Mouse (Mus musculus): ENCODE measurements around the gene Nr2f2. TPM values are rescaled to one million over a fixed set of nuclear protein-coding genes. Genes with fewer than 3 reads are reported as not detected.

Nr2f2 gene
- polyA plus RNA-seq, 1 experiment from 2014 or later: 103 TPM

DNA sequence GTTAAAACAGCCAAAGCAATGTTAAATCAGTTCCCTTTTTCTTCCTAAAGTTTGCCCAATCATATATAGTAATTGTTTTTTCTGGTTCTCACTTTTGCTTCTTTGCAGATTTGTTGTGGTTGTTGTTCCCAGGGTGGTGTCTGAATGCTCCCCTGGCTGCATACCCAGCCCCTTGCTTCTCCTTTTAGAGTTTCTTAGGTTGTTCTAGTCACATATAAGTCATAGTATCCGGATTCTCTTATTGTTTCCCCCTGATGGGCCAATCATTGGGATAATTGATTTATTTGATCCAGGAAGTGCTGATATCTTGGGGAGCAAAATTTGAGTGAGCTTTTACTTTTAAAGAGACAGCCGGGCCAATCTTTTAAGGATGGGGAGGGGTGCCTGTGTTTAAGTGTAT lies 39.3 kb downstream of the Nr2f2 start:
- Histone ChIP-seq H3K9ac (no peak overlapping the region), H3K4me1 (peaks cover 23% of the 10 kb centered on the region), H3K36me3 (no peaks in the 10 kb centered on the region), H3K27me3 (replicated peaks) (peaks cover 95% of the 10 kb centered on the region), H3K27ac (no peak overlapping the region), H3K4me3 (no peak overlapping the region), H3K9me3 (no peaks in the 10 kb centered on the region), H3K4me2 (replicated peaks) (no peak overlapping the region)
- WGBS: 4% methylated on average over 2 of the region's 2 CpGs
- ATAC-seq (ENCODE audit: low FRiP score, low read depth): no peak

DNA sequence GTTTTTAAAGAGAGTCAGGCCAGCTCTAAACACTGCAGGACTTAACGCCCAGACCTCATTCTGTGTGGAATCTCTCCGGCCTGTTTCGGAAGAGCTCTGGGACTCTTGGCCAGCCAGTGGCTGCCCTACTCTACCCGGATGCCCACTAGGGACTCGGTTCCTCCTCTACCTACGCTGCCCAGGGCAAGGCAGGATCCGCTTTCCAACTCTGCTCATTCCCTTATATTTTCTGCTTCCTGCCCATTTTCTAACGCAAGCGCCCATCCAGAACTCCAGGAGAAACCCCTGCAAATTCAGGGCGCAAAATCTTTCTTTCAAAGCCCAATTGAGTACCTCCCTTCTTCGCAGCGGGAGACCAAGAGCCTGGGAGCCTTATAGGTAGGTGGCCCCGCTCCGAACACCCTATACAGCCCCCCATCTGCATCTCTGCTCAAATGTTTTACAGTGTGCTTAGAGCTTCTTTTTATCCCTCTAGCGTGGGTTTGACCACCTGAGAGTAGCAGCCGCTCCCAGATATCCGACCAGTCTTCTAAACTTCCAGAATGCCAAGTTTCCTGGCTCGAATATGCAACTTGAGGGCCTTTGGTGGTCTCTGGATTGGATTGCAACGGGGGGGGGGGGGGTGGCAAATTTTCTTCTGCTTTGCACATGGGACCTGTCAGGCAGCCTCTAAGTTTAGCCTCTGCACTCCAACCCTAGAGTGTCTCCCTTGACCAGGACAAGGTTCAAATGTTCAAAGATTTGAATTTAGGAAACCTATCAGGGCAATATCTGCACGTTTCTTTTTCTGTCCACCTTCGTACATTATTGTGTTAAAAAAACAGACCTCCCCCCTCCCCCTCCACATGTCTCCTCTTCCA lies 40.1 kb downstream of the Nr2f2 start:
- ATAC-seq (ENCODE audit: low FRiP score, low read depth): no peak
- Histone ChIP-seq H3K27me3 (replicated peaks) (peaks cover 91% of the 10 kb centered on the region), H3K4me2 (replicated peaks) (no peak overlapping the region), H3K9ac (no peak overlapping the region), H3K27ac (no peak overlapping the region), H3K36me3 (no peaks in the 10 kb centered on the region), H3K9me3 (no peaks in the 10 kb centered on the region), H3K4me3 (no peak overlapping the region), H3K4me1 (peaks cover 15% of the 10 kb centered on the region)
- WGBS: 1% methylated on average over 21 of the region's 21 CpGs

GRCm38 (mm10) chr7:70325381-70325780 lies 41.2 kb downstream of the Nr2f2 start:
- Histone ChIP-seq H3K36me3 (no peaks in the 10 kb centered on the region), H3K4me3 (peak overlapping the region; percentile 9; the same call in 1 of the 2 replicates), H3K9me3 (no peaks in the 10 kb centered on the region), H3K9ac (no peak overlapping the region), H3K4me2 (replicated peaks) (peak overlapping the region; percentile 39), H3K27ac (no peak overlapping the region), H3K27me3 (replicated peaks) (peaks cover 81% of the 10 kb centered on the region), H3K4me1 (peaks cover 6% of the 10 kb centered on the region; the same call in 1 of the 2 replicates)
- ATAC-seq (ENCODE audit: low FRiP score, low read depth): no peak
- under 1% methylated on average over 18 of the region's 18 CpGs for WGBS

- no peak overlapping the region for H3K9ac ChIP-seq
- WGBS: 8% methylated on average over 5 of the region's 5 CpGs
- H3K36me3 ChIP-seq: no peaks in the 10 kb centered on the region
- peaks cover 73% of the 10 kb centered on the region for H3K27me3 ChIP-seq (replicated peaks)
- no peak overlapping the region for H3K27ac ChIP-seq
- H3K4me3 ChIP-seq: no peak overlapping the region
- ATAC-seq (ENCODE audit: low FRiP score, low read depth): no peak
- peaks cover 6% of the 10 kb centered on the region; the same call in 1 of the 2 replicates for H3K4me1 ChIP-seq
- no peak overlapping the region for H3K4me2 ChIP-seq (replicated peaks)
- no peaks in the 10 kb centered on the region for H3K9me3 ChIP-seq
Measured at GRCm38 (mm10) chr7:70324541-70324940, 42.0 kb downstream of the Nr2f2 start.

DNA sequence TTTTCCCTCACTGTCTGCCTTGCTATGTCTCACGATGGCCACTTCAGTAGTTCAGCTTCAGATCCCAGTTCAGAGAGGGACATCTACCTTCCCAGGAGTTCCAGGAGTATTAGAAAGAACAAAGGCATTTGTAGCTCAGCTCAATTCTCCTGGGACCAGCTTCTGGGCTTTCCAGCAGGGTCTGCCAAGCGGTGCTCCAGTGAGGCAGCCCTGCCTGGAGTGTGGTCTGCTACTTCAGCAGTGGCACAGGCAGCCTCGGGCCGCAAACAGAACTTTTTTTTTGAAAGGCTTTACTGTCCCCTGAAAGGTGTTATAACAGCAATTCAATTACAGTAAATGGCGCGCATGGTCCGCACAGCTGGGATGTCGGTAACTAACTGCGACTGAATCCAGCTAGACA lies 42.5 kb downstream of the Nr2f2 start:
- Histone ChIP-seq H3K36me3 (no peaks in the 10 kb centered on the region), H3K4me2 (replicated peaks) (no peak overlapping the region), H3K27me3 (replicated peaks) (peaks cover 68% of the 10 kb centered on the region), H3K4me1 (peaks cover 6% of the 10 kb centered on the region; the same call in 1 of the 2 replicates), H3K4me3 (no peak overlapping the region), H3K9me3 (no peaks in the 10 kb centered on the region), H3K9ac (no peak overlapping the region), H3K27ac (no peak overlapping the region)
- WGBS: 4% methylated on average over 9 of the region's 9 CpGs
- ATAC-seq (ENCODE audit: low FRiP score, low read depth): no peak

DNA sequence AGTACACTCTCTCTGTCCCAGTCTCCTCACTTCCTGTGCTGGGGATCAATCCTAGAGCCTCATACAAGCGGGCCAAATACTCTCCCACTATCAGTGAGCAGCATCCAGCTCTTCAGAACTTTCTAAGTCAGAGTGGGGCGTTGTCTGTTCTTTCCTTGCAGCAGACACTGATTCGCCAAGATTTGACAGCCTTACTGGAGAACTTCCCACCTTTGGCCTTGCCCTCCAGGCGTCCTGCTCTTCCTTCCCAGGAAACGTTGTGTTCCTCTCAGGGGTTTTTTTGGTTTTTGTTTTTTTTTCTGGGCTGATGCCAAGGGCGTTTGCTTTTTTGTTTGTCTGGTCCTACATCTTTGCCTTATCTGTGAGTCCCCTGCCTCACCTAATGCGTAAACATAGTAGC lies 60.8 kb downstream of the Nr2f2 start:
- Histone ChIP-seq H3K9me3 (no peaks in the 10 kb centered on the region), H3K9ac (no peak overlapping the region), H3K36me3 (no peaks in the 10 kb centered on the region), H3K4me1 (no peaks in the 10 kb centered on the region), H3K4me2 (replicated peaks) (no peak overlapping the region), H3K27me3 (replicated peaks) (peaks cover 4% of the 10 kb centered on the region; the same call in 1 of the 2 replicates), H3K27ac (no peak overlapping the region), H3K4me3 (no peak overlapping the region)
- 69% methylated on average over 7 of the region's 7 CpGs for WGBS
- ATAC-seq (ENCODE audit: low FRiP score, low read depth): no peak

DNA sequence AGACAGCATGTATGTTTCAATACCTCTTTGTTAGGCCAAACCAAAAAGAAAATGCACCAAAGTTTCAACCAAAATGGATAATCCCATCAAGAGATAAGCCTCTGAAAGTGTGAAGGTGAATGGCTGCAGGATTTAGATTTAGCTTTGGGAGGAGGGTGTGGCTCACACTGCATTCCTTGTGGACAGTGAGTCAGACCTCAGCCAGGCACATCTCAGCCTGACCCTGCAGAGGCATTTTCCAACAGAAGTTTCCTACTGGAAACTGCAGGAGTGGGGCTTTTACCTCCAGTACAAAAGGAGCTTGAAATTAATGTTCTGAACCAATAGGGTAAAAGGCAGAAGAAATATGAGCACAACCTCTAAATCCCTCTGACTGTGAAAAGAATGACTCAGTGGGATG lies 62.1 kb downstream of the Nr2f2 start:
- Histone ChIP-seq H3K36me3 (no peaks in the 10 kb centered on the region), H3K4me2 (replicated peaks) (no peak overlapping the region), H3K27ac (no peak overlapping the region), H3K4me3 (no peak overlapping the region), H3K9ac (no peak overlapping the region), H3K4me1 (no peaks in the 10 kb centered on the region), H3K27me3 (replicated peaks) (peaks cover 4% of the 10 kb centered on the region; the same call in 1 of the 2 replicates), H3K9me3 (no peaks in the 10 kb centered on the region)
- no peak for ATAC-seq (ENCODE audit: low FRiP score, low read depth)

Measured in neural tube, embryonic 12.5 days (tissue).